Mouse (Mus musculus): ENCODE data around the gene Sowaha. TPM values are rescaled to one million over a fixed set of nuclear protein-coding genes. Genes with fewer than 3 reads are reported as not detected.
A peak's percentile ranks its signal among the peaks of the same experiment; 100 is the strongest.
"Not testable (repeated sequence)": the region's sequence is repeated elsewhere in the genome, so short reads cannot be mapped to it uniquely, and the experiment has no call there.

The Sowaha gene
- polyA plus RNA-seq, 1 experiment from 2014 or later = 0.26 TPM

DNA sequence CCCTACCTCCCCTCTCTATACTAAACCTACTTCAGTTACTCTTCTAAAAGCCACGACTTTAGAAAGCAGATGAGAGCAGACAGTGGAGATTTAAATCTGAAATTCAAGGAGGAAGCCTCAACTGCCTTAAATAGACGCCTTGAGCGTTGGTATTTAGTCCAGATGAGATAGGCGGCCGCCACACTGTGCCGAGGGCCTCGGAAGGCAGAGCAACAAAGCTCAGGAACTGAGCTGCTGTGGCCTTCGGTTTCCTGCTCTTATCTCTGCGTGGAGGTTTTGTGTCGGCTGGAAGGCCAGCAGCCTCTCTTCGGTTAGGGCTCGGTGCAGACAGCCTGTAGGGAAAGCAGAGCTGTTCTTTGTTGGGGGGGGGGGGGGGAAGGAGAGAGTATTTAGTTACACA, 38.2 kb downstream of the Sowaha start:
- Histone ChIP-seq H3K27me3 (ENCODE audit: insufficient read depth, poor library complexity, severe bottlenecking) (no peaks in the 10 kb centered on the region), H3K9me3 (no peaks in the 10 kb centered on the region), H3K36me3 (no peaks in the 10 kb centered on the region), H3K4me1 (replicated peaks) (no peaks in the 10 kb centered on the region), H3K27ac (peak overlapping the region; percentile 35; the same call in 1 of the 2 replicates), H3K4me3 (no peak overlapping the region)
- 52% methylated on average over 12 of the region's 12 CpGs for WGBS
- no peak for DNase-seq (ENCODE audit: low spot score)

DNA sequence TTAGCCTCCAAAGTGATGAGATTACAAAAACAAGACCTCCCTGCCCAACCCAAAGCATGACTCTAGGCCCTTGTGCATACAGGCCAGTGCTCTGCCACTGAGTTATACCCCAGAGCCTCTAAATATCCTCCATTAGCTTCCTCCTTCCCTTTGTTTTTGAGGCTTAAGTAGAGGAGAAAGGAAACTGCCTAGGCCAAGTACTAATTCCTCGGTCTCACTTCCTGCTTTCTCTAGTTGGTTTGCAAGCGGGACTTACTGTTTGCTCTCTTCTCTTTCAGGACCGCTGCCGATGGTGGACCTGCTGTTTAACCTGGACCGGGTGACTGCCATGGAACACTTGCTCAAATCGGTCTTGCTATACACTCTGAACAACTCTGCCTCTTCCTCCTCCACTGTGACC, 43.7 kb downstream of the Sowaha start:
- WGBS = 89% methylated on average over 6 of the region's 6 CpGs
- Histone ChIP-seq H3K27me3 (ENCODE audit: insufficient read depth, poor library complexity, severe bottlenecking) (no peaks in the 10 kb centered on the region), H3K4me1 (replicated peaks) (peaks cover 10% of the 10 kb centered on the region), H3K9me3 (no peaks in the 10 kb centered on the region), H3K4me3 (no peak overlapping the region), H3K36me3 (no peaks in the 10 kb centered on the region), H3K27ac (no peak overlapping the region)
- DNase-seq (ENCODE audit: low spot score) = no peak

DNA sequence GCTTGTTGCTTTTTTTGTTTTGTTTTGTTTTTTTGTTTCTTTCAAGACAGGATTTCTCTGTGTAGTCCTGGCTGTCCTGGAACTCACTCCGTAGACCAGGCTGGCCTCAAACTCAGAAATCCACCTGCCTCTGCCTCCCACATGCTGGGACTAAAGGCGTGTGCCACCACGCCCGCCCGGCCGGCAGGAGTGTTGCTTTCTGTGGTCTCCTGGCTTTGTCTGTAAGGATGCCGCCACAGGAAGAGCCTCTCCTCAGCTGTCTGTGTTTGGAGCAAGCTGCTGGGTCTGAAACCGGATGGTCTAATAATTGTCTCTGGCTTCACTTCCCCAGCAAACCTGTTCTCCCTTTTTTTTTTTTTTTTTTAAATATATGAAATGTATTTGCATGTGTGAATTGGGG, 44.6 kb downstream of the Sowaha start:
- H3K4me3 ChIP-seq = no peak overlapping the region
- no peak for DNase-seq (ENCODE audit: low spot score)
- no peaks in the 10 kb centered on the region for H3K36me3 ChIP-seq
- H3K4me1 ChIP-seq (replicated peaks) = peaks cover 14% of the 10 kb centered on the region
- WGBS = 84% methylated on average over 8 of the region's 8 CpGs
- H3K9me3 ChIP-seq = no peaks in the 10 kb centered on the region
- no peak overlapping the region for H3K27ac ChIP-seq
- H3K27me3 ChIP-seq (ENCODE audit: insufficient read depth, poor library complexity, severe bottlenecking) = no peaks in the 10 kb centered on the region

DNA sequence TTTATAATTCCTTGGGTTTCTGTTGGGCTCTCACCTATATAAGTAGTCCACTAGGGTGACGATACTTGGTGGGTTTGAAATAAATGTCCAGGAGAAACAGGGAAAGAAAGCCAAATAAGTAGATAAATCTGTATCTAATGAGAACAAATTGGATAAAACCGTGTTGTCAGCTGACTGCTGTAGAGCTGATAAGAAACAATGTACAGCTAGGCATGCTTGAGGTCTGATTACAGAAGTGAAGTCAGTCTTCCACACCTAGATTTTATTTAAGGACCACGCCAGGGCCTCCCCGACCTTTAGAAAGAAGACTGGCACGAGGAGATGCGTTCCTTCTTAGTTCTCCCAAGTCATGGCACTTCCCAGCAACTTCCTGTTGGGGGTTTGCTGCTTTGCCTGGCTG, 47.0 kb downstream of the Sowaha start:
- Histone ChIP-seq H3K4me1 (replicated peaks) (peaks cover 25% of the 10 kb centered on the region), H3K27ac (no peak overlapping the region), H3K36me3 (peaks cover 11% of the 10 kb centered on the region), H3K9me3 (no peaks in the 10 kb centered on the region), H3K27me3 (ENCODE audit: insufficient read depth, poor library complexity, severe bottlenecking) (no peaks in the 10 kb centered on the region), H3K4me3 (no peak overlapping the region)
- no peak for DNase-seq (ENCODE audit: low spot score)
- WGBS = 72% methylated on average over 6 of the region's 6 CpGs

DNA sequence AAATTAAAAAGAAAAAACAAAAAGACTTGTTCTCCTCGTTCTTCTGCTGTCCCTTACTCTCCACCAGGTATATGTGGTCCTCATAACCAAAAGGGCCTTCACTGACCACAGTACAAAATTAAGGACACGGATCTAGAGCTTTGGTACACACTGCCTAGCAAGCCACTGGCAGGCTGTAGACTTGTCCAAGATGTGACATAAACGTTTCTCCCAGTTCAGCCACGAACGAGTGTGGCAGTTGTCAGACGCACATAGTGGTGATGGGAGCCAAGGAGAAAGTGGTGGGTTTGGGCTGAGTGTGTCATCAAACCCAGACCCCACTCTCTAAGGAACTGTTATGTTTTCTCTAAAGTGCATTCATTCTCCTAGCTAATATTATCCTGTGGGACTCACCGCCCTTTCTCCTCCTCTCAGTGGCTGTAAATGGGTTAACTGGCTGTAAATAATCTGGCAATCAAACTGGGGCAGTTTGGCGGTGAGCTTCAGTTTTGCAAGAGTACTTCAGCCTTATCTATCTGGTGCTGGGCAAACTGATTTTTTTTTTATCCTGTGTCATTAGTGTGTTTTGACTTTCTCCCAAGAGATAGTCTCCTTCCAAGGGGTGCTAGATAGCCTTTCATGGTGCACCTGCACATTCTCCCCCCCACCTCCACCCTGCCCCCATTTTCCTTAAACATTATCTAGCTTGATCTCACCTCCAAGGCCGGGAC, 48.6 kb downstream of the Sowaha start:
- Histone ChIP-seq H3K4me1 (replicated peaks) (peaks cover 21% of the 10 kb centered on the region), H3K4me3 (peak overlapping the region; percentile 95), H3K27me3 (ENCODE audit: insufficient read depth, poor library complexity, severe bottlenecking) (no peaks in the 10 kb centered on the region), H3K27ac (peak overlapping the region; percentile 85), H3K36me3 (peaks cover 20% of the 10 kb centered on the region), H3K9me3 (no peaks in the 10 kb centered on the region)
- no peak for DNase-seq (ENCODE audit: low spot score)
- WGBS = 25% methylated on average over 9 of the region's 9 CpGs

DNA sequence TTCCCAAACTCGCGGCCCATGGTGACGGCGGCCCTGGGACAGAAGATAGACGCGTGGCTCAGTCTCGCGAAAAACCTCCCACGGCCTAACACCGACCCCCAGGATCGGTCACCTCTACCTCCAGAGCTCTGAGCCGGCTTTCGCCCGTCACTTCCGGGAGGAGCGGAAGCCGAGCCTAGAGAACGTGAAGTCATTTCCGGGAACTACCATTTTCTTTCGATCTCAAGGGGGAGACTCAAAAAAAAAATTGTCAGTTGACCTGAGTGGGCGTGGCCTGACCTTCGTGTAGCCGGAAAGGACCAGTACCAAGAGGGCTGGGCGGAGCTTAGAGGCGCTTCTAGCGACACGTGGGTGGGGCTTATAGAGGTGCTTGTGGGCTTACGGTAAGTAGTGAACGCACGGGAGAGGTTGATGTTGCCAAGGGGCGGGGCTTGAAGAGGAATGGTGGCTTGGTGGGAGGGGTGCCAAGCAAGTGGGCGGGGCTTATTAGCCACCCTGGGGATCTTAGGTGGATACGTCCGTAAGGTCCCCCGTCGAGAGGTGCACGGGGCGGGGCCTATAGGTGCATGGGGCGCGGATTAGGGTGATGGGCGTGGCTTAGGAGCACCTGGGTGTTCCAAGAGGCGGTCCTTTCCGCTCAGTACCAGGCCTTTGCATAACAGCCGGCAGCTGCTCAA, 49.3 kb downstream of the Sowaha start, which contains the start of the genes Uqcrq and Gdf9:
TSS of gene Uqcrq (minus strand) at position 162 of the 677 bp plus-strand sequence.
TSS of gene Gdf9 (plus strand) at position 354 of the 677 bp plus-strand sequence.
- peak within 1 kb of the TSS; percentile 85 for H3K27ac ChIP-seq
- under 1% methylated on average over 44 of the region's 44 CpGs for WGBS

DNA sequence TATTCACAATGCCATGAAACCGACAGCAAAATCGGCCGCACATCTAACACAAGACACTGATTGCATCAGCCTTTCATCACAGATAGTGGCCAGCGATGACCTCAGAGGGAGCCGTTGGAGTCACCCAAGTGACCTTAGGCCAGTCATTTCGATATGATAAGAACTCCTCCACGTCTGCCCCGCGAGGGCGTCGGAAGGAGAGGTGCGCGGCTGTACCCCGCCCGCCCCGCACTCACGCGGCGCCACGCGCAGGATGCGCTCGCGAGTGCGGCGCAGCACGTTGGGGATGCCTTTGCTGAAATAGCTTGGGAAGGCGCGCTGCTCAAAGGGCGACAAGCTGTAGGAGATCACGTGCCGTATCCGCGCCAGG, 49.8 kb downstream of the Sowaha start:
- DNase-seq (ENCODE audit: low spot score) = no peak
- H3K4me3 ChIP-seq = peak overlapping the region; percentile 95
- peak overlapping the region; percentile 85 for H3K27ac ChIP-seq
- no peaks in the 10 kb centered on the region for H3K27me3 ChIP-seq (ENCODE audit: insufficient read depth, poor library complexity, severe bottlenecking)
- H3K9me3 ChIP-seq = no peaks in the 10 kb centered on the region
- peaks cover 20% of the 10 kb centered on the region for H3K4me1 ChIP-seq (replicated peaks)
- H3K36me3 ChIP-seq = peaks cover 20% of the 10 kb centered on the region
- WGBS = under 1% methylated on average over 34 of the region's 34 CpGs

More for the DNA sequence above, 49.3 kb downstream of the Sowaha start, which contains the start of the genes Uqcrq and Gdf9:
- Histone ChIP-seq H3K9me3 (no peaks in the 10 kb centered on the region), H3K4me3 (peak within 1 kb of the TSS; percentile 95), H3K4me1 (replicated peaks) (peaks cover 20% of the 10 kb centered on the region), H3K27me3 (ENCODE audit: insufficient read depth, poor library complexity, severe bottlenecking) (no peaks in the 10 kb centered on the region), H3K36me3 (peaks cover 20% of the 10 kb centered on the region)
- DNase-seq (ENCODE audit: low spot score) = peak; percentile 98

DNA sequence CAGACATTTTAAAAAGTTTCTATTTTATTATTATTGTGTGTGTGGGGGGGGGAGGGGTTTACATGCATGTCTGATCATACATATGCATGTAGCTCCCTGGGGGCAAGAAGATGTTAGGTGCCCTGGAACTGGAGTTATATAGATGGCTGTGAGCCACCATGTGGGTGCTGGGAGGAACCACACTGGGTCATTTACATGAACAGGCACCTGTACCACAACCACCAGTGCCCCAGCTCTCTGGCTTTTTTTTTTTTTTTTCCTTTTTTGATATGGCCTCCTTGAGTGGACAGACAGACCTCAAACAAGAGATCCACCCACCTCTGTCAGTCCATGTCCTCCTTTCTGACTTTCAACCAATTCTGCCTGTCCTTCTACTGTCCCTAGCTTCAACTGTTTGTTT, 50.9 kb downstream of the Sowaha start:
- peaks cover 20% of the 10 kb centered on the region for H3K36me3 ChIP-seq
- no peaks in the 10 kb centered on the region for H3K9me3 ChIP-seq
- H3K4me3 ChIP-seq = peak overlapping the region; percentile 95
- peaks cover 20% of the 10 kb centered on the region for H3K4me1 ChIP-seq (replicated peaks)
- no peaks in the 10 kb centered on the region for H3K27me3 ChIP-seq (ENCODE audit: insufficient read depth, poor library complexity, severe bottlenecking)
- no peak for DNase-seq (ENCODE audit: low spot score)
- H3K27ac ChIP-seq = no peak overlapping the region

DNA sequence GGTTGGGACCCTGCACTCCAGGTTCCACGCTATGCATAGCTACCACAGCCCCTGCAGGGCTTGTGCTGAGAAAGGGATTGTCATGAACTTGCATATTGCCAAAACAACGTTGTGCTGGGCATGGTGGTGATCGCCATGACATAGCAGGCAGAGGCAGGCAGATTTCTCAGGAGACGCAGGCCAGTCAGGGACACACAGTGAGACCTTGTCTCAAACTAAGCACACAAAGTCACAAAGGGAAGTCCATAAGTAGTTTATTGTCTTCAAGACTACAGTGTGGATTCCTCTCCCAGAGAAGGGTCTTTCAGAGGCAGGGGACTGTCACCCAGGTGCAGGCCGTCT, 51.4 kb downstream of the Sowaha start:
- H3K4me1 ChIP-seq (replicated peaks) = peaks cover 20% of the 10 kb centered on the region
- no peaks in the 10 kb centered on the region for H3K27me3 ChIP-seq (ENCODE audit: insufficient read depth, poor library complexity, severe bottlenecking)
- DNase-seq (ENCODE audit: low spot score) = no peak
- H3K27ac ChIP-seq = no peak overlapping the region
- no peaks in the 10 kb centered on the region for H3K9me3 ChIP-seq
- WGBS = 93% methylated on average over 5 of the region's 5 CpGs
- no peak overlapping the region for H3K4me3 ChIP-seq
- H3K36me3 ChIP-seq = peaks cover 20% of the 10 kb centered on the region

DNA sequence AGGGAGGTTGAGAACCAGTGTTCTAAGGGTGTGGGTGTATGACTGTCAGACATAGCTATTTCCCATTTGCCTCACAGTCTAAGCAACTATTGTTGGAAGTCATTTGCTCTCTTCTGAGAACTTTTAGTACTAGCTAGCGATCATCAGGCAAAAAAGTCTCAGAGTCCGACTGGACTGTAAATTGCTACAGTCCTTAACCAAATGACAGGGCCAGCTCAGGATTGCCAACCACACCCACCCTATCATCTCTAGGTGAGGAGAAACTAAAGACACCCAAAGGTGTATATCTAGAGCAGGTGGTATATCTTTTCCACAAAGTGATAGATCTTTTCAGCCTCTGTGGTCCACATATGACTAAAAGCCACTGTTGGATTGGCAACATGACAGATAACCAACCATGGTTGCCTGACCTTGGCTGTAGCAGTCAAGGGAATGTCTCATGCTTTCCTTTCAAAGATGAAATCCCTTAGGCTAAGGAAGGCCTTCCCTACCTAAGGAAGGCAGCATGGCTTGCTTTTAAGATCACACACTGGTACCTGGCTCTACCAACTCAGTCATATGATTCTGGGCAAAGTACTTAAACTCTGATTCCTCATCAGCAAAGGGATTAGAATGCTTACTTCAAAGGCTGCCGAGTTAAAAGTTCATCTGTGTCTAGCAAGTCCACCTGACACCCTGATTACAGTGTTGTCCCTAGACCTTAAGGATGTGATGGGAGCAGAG, 51.9 kb downstream of the Sowaha start:
- no peak for DNase-seq (ENCODE audit: low spot score)
- Histone ChIP-seq H3K4me3 (no peak overlapping the region), H3K36me3 (peaks cover 20% of the 10 kb centered on the region), H3K27ac (no peak overlapping the region), H3K4me1 (replicated peaks) (peaks cover 20% of the 10 kb centered on the region), H3K9me3 (no peaks in the 10 kb centered on the region), H3K27me3 (ENCODE audit: insufficient read depth, poor library complexity, severe bottlenecking) (no peaks in the 10 kb centered on the region)
- 94% methylated on average over 3 of the region's 3 CpGs for WGBS

DNA sequence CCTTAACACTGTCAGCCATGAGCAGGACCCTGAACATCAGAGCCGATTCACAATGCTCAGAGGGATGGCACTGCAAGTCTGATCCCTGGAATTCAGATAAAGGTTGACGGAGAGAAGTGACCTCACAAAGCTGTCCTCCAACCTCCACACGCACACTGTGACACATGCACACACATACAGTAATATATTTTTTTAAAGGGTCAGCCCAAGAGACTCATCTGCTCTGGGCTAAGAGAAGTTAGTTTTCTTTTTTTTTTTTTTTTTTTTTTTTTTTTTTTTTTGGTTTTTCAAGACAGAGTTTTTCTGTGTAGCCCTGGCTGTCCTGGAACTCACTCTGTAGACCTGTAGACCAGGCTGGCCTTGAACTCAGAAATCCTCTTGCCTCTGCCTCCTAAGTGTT, 53.2 kb downstream of the Sowaha start:
- not testable (repeated sequence) for H3K27me3 ChIP-seq (ENCODE audit: insufficient read depth, poor library complexity, severe bottlenecking); DNase-seq (ENCODE audit: low spot score); H3K9me3 ChIP-seq; H3K27ac ChIP-seq; H3K4me3 ChIP-seq
- WGBS = 87% methylated on average over 3 of the region's 3 CpGs
- H3K36me3 ChIP-seq = peaks cover 28% of the 10 kb centered on the region
- H3K4me1 ChIP-seq (replicated peaks) = peaks cover 20% of the 10 kb centered on the region
